Comparison of ENCODE assay signal across 16 mouse cellular contexts in genomic region chr5:139706496-139706895, GRCm38 (mm10).
"Had no signal": no experiment of that assay in that cellular context is flagged by ENCODE, and none has a peak within 500 bp of the region (broad histone marks: within the 10 kb centered on the region; RNA-seq: fewer than 3 reads in every experiment).

No protein-coding gene starts in this region.

- DNase-seq: cerebellum, adult 2 months; cerebellum, adult 8-10 months; cerebellum, adult 9-10 months; cerebellum, adult 9-11 months; cerebellum, postnatal 25 days; cerebellum, postnatal 36 days; embryo, embryonic 11 days; forebrain, postnatal 0 days; gastrocnemius, adult 2 months; gastrocnemius, postnatal 10 days; gastrocnemius, postnatal 14 days; gastrocnemius, postnatal 25 days; gastrocnemius, postnatal 36 days; heart, adult 11 months; heart, adult 18-20 months; heart, adult 2 months had no signal
